Mouse (Mus musculus): Measurements from ENCODE around the gene Tcaim. TPM values are rescaled to one million over a fixed set of nuclear protein-coding genes. Genes with fewer than 3 reads are reported as not detected.
"Not testable (repeated sequence)": the region's sequence is repeated elsewhere in the genome, so short reads cannot be mapped to it uniquely, and the experiment has no call there.

Gene Tcaim
- polyA plus RNA-seq, 1 experiment, result 5.2 TPM

GRCm38 (mm10) chr9:122854526-122854925 lies 49.2 kb downstream of the Tcaim start:
- TF ChIP-seq POLR2A (IDR thresholded peaks at IDR 0.05; ENCODE audit: control insufficient read depth, low read depth, low read length) (no peak), CTCF (IDR thresholded peaks at IDR 0.05; ENCODE audit: control insufficient read depth, insufficient read depth, insufficient replicate concordance, low read depth, low read length) (no peak)
- H3K27ac ChIP-seq (ENCODE audit: control insufficient read depth, insufficient read depth, low read depth, low read length), result no peak overlapping the region
- H3K27me3 ChIP-seq (ENCODE audit: control insufficient read depth, insufficient read depth, low read length), result no peaks in the 10 kb centered on the region
- H3K36me3 ChIP-seq (ENCODE audit: control insufficient read depth, insufficient read depth, low read length), result peaks cover 5% of the 10 kb centered on the region
- no peak overlapping the region for H3K4me3 ChIP-seq (ENCODE audit: control insufficient read depth, low read depth, low read length)
- no peaks in the 10 kb centered on the region for H3K4me1 ChIP-seq (ENCODE audit: control insufficient read depth, insufficient read depth, low read length)

- not testable (repeated sequence) for H3K4me1 ChIP-seq (ENCODE audit: control insufficient read depth, insufficient read depth, low read length); H3K27me3 ChIP-seq (ENCODE audit: control insufficient read depth, insufficient read depth, low read length); H3K27ac ChIP-seq (ENCODE audit: control insufficient read depth, insufficient read depth, low read depth, low read length); H3K36me3 ChIP-seq (ENCODE audit: control insufficient read depth, insufficient read depth, low read length); H3K4me3 ChIP-seq (ENCODE audit: control insufficient read depth, low read depth, low read length)
Observed at GRCm38 (mm10) chr9:122855141-122855540, 49.8 kb downstream of the Tcaim start.

- TF ChIP-seq CTCF (IDR thresholded peaks at IDR 0.05; ENCODE audit: control insufficient read depth, insufficient read depth, insufficient replicate concordance, low read depth, low read length) (no peak), POLR2A (IDR thresholded peaks at IDR 0.05; ENCODE audit: control insufficient read depth, low read depth, low read length) (no peak)
- no peaks in the 10 kb centered on the region for H3K4me1 ChIP-seq (ENCODE audit: control insufficient read depth, insufficient read depth, low read length)
- H3K36me3 ChIP-seq (ENCODE audit: control insufficient read depth, insufficient read depth, low read length), result peaks cover 5% of the 10 kb centered on the region
- no peaks in the 10 kb centered on the region for H3K27me3 ChIP-seq (ENCODE audit: control insufficient read depth, insufficient read depth, low read length)
- no peak overlapping the region for H3K27ac ChIP-seq (ENCODE audit: control insufficient read depth, insufficient read depth, low read depth, low read length)
- no peak overlapping the region for H3K4me3 ChIP-seq (ENCODE audit: control insufficient read depth, low read depth, low read length)
Observed at GRCm38 (mm10) chr9:122855617-122856016, 50.3 kb downstream of the Tcaim start.

GRCm38 (mm10) chr9:122856716-122857115 lies 51.4 kb downstream of the Tcaim start:
- Histone ChIP-seq H3K4me1 (ENCODE audit: control insufficient read depth, insufficient read depth, low read length) (no peaks in the 10 kb centered on the region), H3K4me3 (ENCODE audit: control insufficient read depth, low read depth, low read length) (no peak overlapping the region), H3K27me3 (ENCODE audit: control insufficient read depth, insufficient read depth, low read length) (no peaks in the 10 kb centered on the region), H3K27ac (ENCODE audit: control insufficient read depth, insufficient read depth, low read depth, low read length) (no peak overlapping the region), H3K36me3 (ENCODE audit: control insufficient read depth, insufficient read depth, low read length) (peaks cover 7% of the 10 kb centered on the region)
- no peak for TF ChIP-seq CTCF (IDR thresholded peaks at IDR 0.05; ENCODE audit: control insufficient read depth, insufficient read depth, insufficient replicate concordance, low read depth, low read length)
- TF ChIP-seq POLR2A (IDR thresholded peaks at IDR 0.05; ENCODE audit: control insufficient read depth, low read depth, low read length), result no peak

- TF ChIP-seq CTCF (IDR thresholded peaks at IDR 0.05; ENCODE audit: control insufficient read depth, insufficient read depth, insufficient replicate concordance, low read depth, low read length) (no peak), POLR2A (IDR thresholded peaks at IDR 0.05; ENCODE audit: control insufficient read depth, low read depth, low read length) (no peak)
- Histone ChIP-seq H3K27ac (ENCODE audit: control insufficient read depth, insufficient read depth, low read depth, low read length) (no peak overlapping the region), H3K36me3 (ENCODE audit: control insufficient read depth, insufficient read depth, low read length) (peaks cover 2% of the 10 kb centered on the region), H3K4me1 (ENCODE audit: control insufficient read depth, insufficient read depth, low read length) (peaks cover 3% of the 10 kb centered on the region; the same call in 1 of the 2 replicates), H3K27me3 (ENCODE audit: control insufficient read depth, insufficient read depth, low read length) (no peaks in the 10 kb centered on the region), H3K4me3 (ENCODE audit: control insufficient read depth, low read depth, low read length) (no peak overlapping the region)
Observed at GRCm38 (mm10) chr9:122860752-122861151, 55.4 kb downstream of the Tcaim start.

- Histone ChIP-seq H3K36me3 (ENCODE audit: control insufficient read depth, insufficient read depth, low read length) (peaks cover 2% of the 10 kb centered on the region; the same call in 1 of the 2 replicates), H3K4me3 (ENCODE audit: control insufficient read depth, low read depth, low read length) (no peak overlapping the region), H3K4me1 (ENCODE audit: control insufficient read depth, insufficient read depth, low read length) (peaks cover 3% of the 10 kb centered on the region; the same call in 1 of the 2 replicates), H3K27ac (ENCODE audit: control insufficient read depth, insufficient read depth, low read depth, low read length) (no peak overlapping the region), H3K27me3 (ENCODE audit: control insufficient read depth, insufficient read depth, low read length) (no peaks in the 10 kb centered on the region)
- TF ChIP-seq POLR2A (IDR thresholded peaks at IDR 0.05; ENCODE audit: control insufficient read depth, low read depth, low read length), result no peak
- TF ChIP-seq CTCF (IDR thresholded peaks at IDR 0.05; ENCODE audit: control insufficient read depth, insufficient read depth, insufficient replicate concordance, low read depth, low read length), result no peak
Observed at GRCm38 (mm10) chr9:122863731-122864130, 58.4 kb downstream of the Tcaim start.

- Histone ChIP-seq H3K27ac (ENCODE audit: control insufficient read depth, insufficient read depth, low read depth, low read length) (no peak overlapping the region), H3K4me1 (ENCODE audit: control insufficient read depth, insufficient read depth, low read length) (peaks cover 3% of the 10 kb centered on the region; the same call in 1 of the 2 replicates)
Observed at GRCm38 (mm10) chr9:122864848-122865247, 59.5 kb downstream of the Tcaim start.

GRCm38 (mm10) chr9:122865697-122866166 lies 60.4 kb downstream of the Tcaim start, which contains the start of gene Zfp445:
Zfp445 (minus strand) TSS chr9:122866006.
- peaks cover 3% of the 10 kb centered on the region; the same call in 1 of the 2 replicates for H3K4me1 ChIP-seq (ENCODE audit: control insufficient read depth, insufficient read depth, low read length)
- peak within 1 kb of the TSS; percentile 93 for H3K27ac ChIP-seq (ENCODE audit: control insufficient read depth, insufficient read depth, low read depth, low read length)
- H3K27me3 ChIP-seq (ENCODE audit: control insufficient read depth, insufficient read depth, low read length), result no peaks in the 10 kb centered on the region
- TF ChIP-seq CTCF (IDR thresholded peaks at IDR 0.05; ENCODE audit: control insufficient read depth, insufficient read depth, insufficient replicate concordance, low read depth, low read length) (no peak), POLR2A (IDR thresholded peaks at IDR 0.05; ENCODE audit: control insufficient read depth, low read depth, low read length) (peak; percentile 81)
- H3K36me3 ChIP-seq (ENCODE audit: control insufficient read depth, insufficient read depth, low read length), result peaks cover 2% of the 10 kb centered on the region; the same call in 1 of the 2 replicates
- peak within 1 kb of the TSS; percentile 100 for H3K4me3 ChIP-seq (ENCODE audit: control insufficient read depth, low read depth, low read length)

More at GRCm38 (mm10) chr9:122864848-122865247, 59.5 kb downstream of the Tcaim start:
- Histone ChIP-seq H3K36me3 (ENCODE audit: control insufficient read depth, insufficient read depth, low read length) (peaks cover 2% of the 10 kb centered on the region; the same call in 1 of the 2 replicates), H3K27me3 (ENCODE audit: control insufficient read depth, insufficient read depth, low read length) (no peaks in the 10 kb centered on the region), H3K4me3 (ENCODE audit: control insufficient read depth, low read depth, low read length) (peak overlapping the region; percentile 60; the same call in 1 of the 2 replicates)
- TF ChIP-seq POLR2A (IDR thresholded peaks at IDR 0.05; ENCODE audit: control insufficient read depth, low read depth, low read length) (no peak), CTCF (IDR thresholded peaks at IDR 0.05; ENCODE audit: control insufficient read depth, insufficient read depth, insufficient replicate concordance, low read depth, low read length) (no peak)

All from testis, adult 2 months (tissue).